8 mouse cellular contexts compared by ENCODE assay signal in the genomic region with DNA sequence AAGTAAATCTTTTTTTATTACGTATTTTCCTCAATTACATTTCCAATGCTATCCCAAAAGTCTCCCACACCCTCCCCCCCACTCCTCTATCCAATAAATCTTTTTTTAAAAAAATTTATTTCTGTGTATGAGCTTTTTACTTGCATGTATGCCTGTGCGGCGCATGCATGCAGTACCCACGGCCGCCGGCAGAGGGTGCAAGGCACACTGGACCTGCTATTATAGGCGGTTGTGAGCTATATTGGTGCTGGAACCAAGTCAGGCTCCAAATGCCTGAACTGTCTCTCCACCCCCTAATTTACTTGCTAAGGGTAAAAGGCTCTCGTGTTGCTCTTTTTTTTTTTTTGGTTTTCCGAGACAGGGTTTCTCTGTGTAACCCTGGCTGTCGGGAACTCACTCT. TPM values are rescaled to one million over a fixed set of nuclear protein-coding genes. Genes with fewer than 3 reads are reported as not detected.
DNase-seq lines count a peak whose midpoint lies in the region; ATAC-seq and TF ChIP-seq lines count a peak whose summit lies in the region.
"Had no signal": no experiment of that assay in that cellular context is flagged by ENCODE, and none has a peak within 500 bp of the region (broad histone marks: within the 10 kb centered on the region; RNA-seq: fewer than 3 reads in every experiment).

No protein-coding gene starts in this region.

- H3K4me1 ChIP-seq in liver, postnatal 0 days (ENCODE audit: insufficient read depth) = peaks cover 5% of the 10 kb centered on the region; the same call in 1 of the 2 replicates

- peak; percentile 65 for TF ChIP-seq CTCF in left cerebral cortex, adult 2 months (IDR thresholded peaks at IDR 0.05)
- TF ChIP-seq CTCF in liver, postnatal 0 days (IDR thresholded peaks at IDR 0.05; ENCODE audit: low read depth) = peak; percentile 91

- H3K4me2 ChIP-seq in liver, postnatal 0 days (ENCODE audit: low read depth, low read length) = no peak overlapping the region

- ATAC-seq in liver, postnatal 0 days = no peak

- H3K36me3 ChIP-seq in liver, postnatal 0 days (replicated peaks; ENCODE audit: insufficient read depth, low read length) = no peaks in the 10 kb centered on the region

- H3K27ac ChIP-seq in left cerebral cortex, adult 2 months = no peak overlapping the region
- H3K27ac ChIP-seq in liver, postnatal 0 days (ENCODE audit: low read depth) = no peak overlapping the region

- no peak overlapping the region for H3K4me3 ChIP-seq in left cerebral cortex, adult 2 months
- H3K4me3 ChIP-seq in liver, postnatal 0 days (ENCODE audit: low read depth, low read length) = no peak overlapping the region

- DNase-seq in left cerebral cortex, adult 2 months (ENCODE audit: extremely low spot score in 1 of 2, low spot score in 2 of 2) = peak in 1 of 2 experiments; percentile 64
- DNase-seq in left cerebral cortex, adult 8-10 months (ENCODE audit: low spot score in 2 of 2) = no peak
- peak; percentile 78 for DNase-seq in R1 (ENCODE audit: low read depth, low spot score)
- peak; percentile 82 to 88 for DNase-seq in cerebellum, postnatal 25 days
- peak; percentile 20 to 65 for DNase-seq in heart, adult 9 months (ENCODE audit: low spot score in 2 of 2)
- DNase-seq in liver, postnatal 0 days = peak; percentile 88
- peak; percentile 83 for DNase-seq in right cerebral cortex, postnatal 4 days

- WGBS in liver, postnatal 0 days (ENCODE audit: insufficient replicate concordance) = 25% methylated on average over 10 of the region's 10 CpGs

- no peak overlapping the region for H3K9ac ChIP-seq in liver, postnatal 0 days (replicated peaks)

- no peak for TF ChIP-seq EP300 in liver, postnatal 0 days (IDR thresholded peaks at IDR 0.05; ENCODE audit: low read depth)

- no peaks in the 10 kb centered on the region for H3K27me3 ChIP-seq in liver, postnatal 0 days (ENCODE audit: insufficient read depth, low read length)

- H3K9me3 ChIP-seq in liver, postnatal 0 days (ENCODE audit: low read length) = no peaks in the 10 kb centered on the region

- intact Hi-C loops in left cerebral cortex, adult 2 months (cut with DNase I) = loop anchor here (2.0 kb wide), 3 partner anchors 58 to 134 kb away; no protein-coding TSS in a partner anchor

RNA-seq across cellular contexts. Expression of a gene that starts 9.7 kb away (rescaled TPM):
- total RNA-seq in left cerebral cortex, adult 2 months (2021) = under 1 TPM; 0.18 to 0.19 TPM
- total RNA-seq in left cerebral cortex, adult 8-10 months (2022) = under 1 TPM; 0.22 to 0.60 (median 0.39) TPM
- 0.12 TPM in 2 replicates for polyA plus RNA-seq in liver, postnatal 0 days (2015; fragmentation: Nextera tagmentation; extraction: Ambion mirVana)
- polyA plus RNA-seq: heart, embryonic 16.5 days had no signal

RNA-seq across cellular contexts. Expression of a gene that starts 19.5 kb away (rescaled TPM):
- total RNA-seq in left cerebral cortex, adult 2 months (2021) = 100 to 1,000 TPM; 136 to 138 TPM
- 100 to 1,000 TPM; 106 to 147 (median 124) TPM for total RNA-seq in left cerebral cortex, adult 8-10 months (2022)
- 242 and 244 TPM in 2 replicates for polyA plus RNA-seq in liver, postnatal 0 days (2015; fragmentation: Nextera tagmentation; extraction: Ambion mirVana)

RNA-seq across cellular contexts. Expression of a gene that starts 26.2 kb away (rescaled TPM):
- total RNA-seq in left cerebral cortex, adult 2 months (2021) = 10 to 100 TPM; 55.6 to 62.5 TPM
- 10 to 100 TPM; 42.1 to 52.3 (median 46.0) TPM for total RNA-seq in left cerebral cortex, adult 8-10 months (2022)
- polyA plus RNA-seq in liver, postnatal 0 days (2015; fragmentation: Nextera tagmentation; extraction: Ambion mirVana) = 27.6 and 27.7 TPM in 2 replicates

RNA-seq across cellular contexts. Expression of a gene that starts 26.3 kb away (rescaled TPM):
- 10 to 100 TPM; 40.0 to 43.2 TPM for total RNA-seq in left cerebral cortex, adult 2 months (2021)
- total RNA-seq in left cerebral cortex, adult 8-10 months (2022) = 10 to 100 TPM; 35.4 to 57.9 (median 48.2) TPM
- polyA plus RNA-seq in liver, postnatal 0 days (2015; fragmentation: Nextera tagmentation; extraction: Ambion mirVana) = 104 and 108 TPM in 2 replicates

RNA-seq across cellular contexts. Expression of a gene that starts 36.7 kb away (rescaled TPM):
- total RNA-seq in left cerebral cortex, adult 2 months (2021) = 10 to 100 TPM; 20.0 to 20.3 TPM
- 10 to 100 TPM; 17.6 to 21.2 (median 20.1) TPM for total RNA-seq in left cerebral cortex, adult 8-10 months (2022)
- polyA plus RNA-seq in liver, postnatal 0 days (2015; fragmentation: Nextera tagmentation; extraction: Ambion mirVana) = 5.4 and 6.5 TPM in 2 replicates

Comparison
In these comparisons a context has a peak if more than half of its experiments do, and no peak if none do; other contexts are left out.
1. DNase-seq: peak in R1 (single experiment), cerebellum, postnatal 25 days (2 of 2), heart, adult 9 months (2 of 2), liver, postnatal 0 days (single experiment) and right cerebral cortex, postnatal 4 days (single experiment); none in left cerebral cortex, adult 8-10 months (0 of 2).